Mouse (Mus musculus): Measurements from ENCODE around the gene Sdhc.

Sdhc gene

GRCm38 (mm10) chr1:171149974-171150760, at the start of gene Sdhc, which contains the start of gene Mpz:
Gene Sdhc (minus strand): TSS chr1:171150603.
Gene Mpz (plus strand): TSS chr1:171150711.
- peak; percentile 89 for DNase-seq (ENCODE audit: low spot score)

GRCm38 (mm10) chr1:171199532-171199931, 49.1 kb upstream of the Sdhc start:
- DNase-seq (ENCODE audit: low spot score): no peak

- DNase-seq (ENCODE audit: low spot score): peak; percentile 71
These were observed 45.5 kb upstream of the Sdhc start, which contains the start of gene Pcp4l1 for GRCm38 (mm10) chr1:171195887-171196397. Gene Pcp4l1 (minus strand): TSS chr1:171196268.

- no peak for DNase-seq (ENCODE audit: low spot score)
These were observed 44.8 kb upstream of the Sdhc start for GRCm38 (mm10) chr1:171195046-171195822.

- DNase-seq (ENCODE audit: low spot score): no peak
These were observed 43.8 kb upstream of the Sdhc start for GRCm38 (mm10) chr1:171193911-171194830.

GRCm38 (mm10) chr1:171193093-171193840, 42.9 kb upstream of the Sdhc start:
- DNase-seq (ENCODE audit: low spot score): no peak

GRCm38 (mm10) chr1:171192283-171192682, 41.9 kb upstream of the Sdhc start:
- DNase-seq (ENCODE audit: low spot score): no peak

GRCm38 (mm10) chr1:171190832-171191231, 40.4 kb upstream of the Sdhc start:
- no peak for DNase-seq (ENCODE audit: low spot score)

- peak; percentile 55 for DNase-seq (ENCODE audit: low spot score)
These were observed 39.2 kb upstream of the Sdhc start for GRCm38 (mm10) chr1:171189476-171190114.

GRCm38 (mm10) chr1:171189046-171189445, 38.6 kb upstream of the Sdhc start:
- DNase-seq (ENCODE audit: low spot score): peak; percentile 60

- no peak for DNase-seq (ENCODE audit: low spot score)
These were observed 37.7 kb upstream of the Sdhc start for GRCm38 (mm10) chr1:171187851-171188700.

GRCm38 (mm10) chr1:171185655-171186054, 35.3 kb upstream of the Sdhc start:
- no peak for DNase-seq (ENCODE audit: low spot score)

- DNase-seq (ENCODE audit: low spot score): no peak
These were observed 33.9 kb upstream of the Sdhc start for GRCm38 (mm10) chr1:171184314-171184713.

GRCm38 (mm10) chr1:171183620-171184019, 33.2 kb upstream of the Sdhc start:
- no peak for DNase-seq (ENCODE audit: low spot score)

- DNase-seq (ENCODE audit: low spot score): no peak
These were observed 32.6 kb upstream of the Sdhc start for GRCm38 (mm10) chr1:171183025-171183424.

GRCm38 (mm10) chr1:171179487-171180171, 29.2 kb upstream of the Sdhc start:
- DNase-seq (ENCODE audit: low spot score): no peak

- no peak for DNase-seq (ENCODE audit: low spot score)
These were observed 22.4 kb upstream of the Sdhc start for GRCm38 (mm10) chr1:171172779-171173178.

- no peak for DNase-seq (ENCODE audit: low spot score)
These were observed 20.7 kb upstream of the Sdhc start for GRCm38 (mm10) chr1:171171138-171171537.

GRCm38 (mm10) chr1:171169913-171170312, 19.5 kb upstream of the Sdhc start:
- no peak for DNase-seq (ENCODE audit: low spot score)

Measured in ovary, adult 18-20 months (tissue).